Mouse (Mus musculus) right cerebral cortex, postnatal 14 days (tissue): ENCODE results near the gene Pms1.
"Not testable (repeated sequence)": the region's sequence is repeated elsewhere in the genome, so short reads cannot be mapped to it uniquely, and the experiment has no call there.

Experiments
- DNase-seq: peaks from one replicate; pipeline ENCODE4 v3.0.0; 2022

Gene Pms1

DNA sequence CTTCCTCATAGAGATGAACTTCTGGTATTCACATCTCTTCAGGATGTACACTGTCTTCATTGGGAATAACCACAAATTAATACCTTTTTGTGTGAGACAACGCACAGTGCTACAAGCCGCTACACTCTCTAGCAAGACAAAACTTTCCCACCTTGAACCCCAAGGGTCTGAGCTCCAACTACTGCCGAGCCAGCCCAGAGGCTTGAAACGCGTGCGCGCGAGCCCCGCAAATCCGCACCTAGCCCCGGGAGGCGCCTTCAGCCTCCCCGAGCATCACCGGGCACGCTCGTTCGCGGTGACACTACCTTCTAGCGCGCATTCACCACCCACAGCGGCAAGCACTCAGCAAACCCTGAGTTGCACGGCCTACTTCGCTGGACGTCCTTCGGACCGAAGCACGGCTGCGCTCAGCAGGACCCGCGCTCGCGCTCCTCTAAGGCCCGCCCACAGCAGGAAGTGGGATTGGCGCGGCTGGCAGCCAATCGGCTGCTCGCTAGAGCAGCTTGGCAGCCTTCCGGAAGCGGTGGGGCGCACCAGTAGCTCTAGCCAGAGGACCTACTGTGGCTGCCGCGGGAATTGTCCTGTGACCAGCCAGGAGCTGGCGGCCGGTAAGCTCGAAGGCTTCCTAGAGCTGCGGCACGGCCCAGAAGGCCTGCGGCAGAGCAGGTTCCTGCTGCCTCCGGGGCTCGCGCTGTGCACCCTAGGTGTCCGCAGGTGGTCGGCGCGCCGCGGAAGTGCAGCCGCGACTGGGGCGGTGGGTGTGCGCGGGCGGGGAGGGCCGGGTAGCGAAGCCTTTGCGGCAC is at the start of gene Pms1, which contains the start of the genes Ormdl1 and Gm28778:
Pms1 (minus strand) TSS at position 438 of the 803 bp plus-strand sequence.
Ormdl1 (plus strand) TSS at position 515 of the 803 bp plus-strand sequence.
Gm28778 (plus strand) TSS at position 531 of the 803 bp plus-strand sequence.
- DNase-seq, result peak; percentile 93

DNA sequence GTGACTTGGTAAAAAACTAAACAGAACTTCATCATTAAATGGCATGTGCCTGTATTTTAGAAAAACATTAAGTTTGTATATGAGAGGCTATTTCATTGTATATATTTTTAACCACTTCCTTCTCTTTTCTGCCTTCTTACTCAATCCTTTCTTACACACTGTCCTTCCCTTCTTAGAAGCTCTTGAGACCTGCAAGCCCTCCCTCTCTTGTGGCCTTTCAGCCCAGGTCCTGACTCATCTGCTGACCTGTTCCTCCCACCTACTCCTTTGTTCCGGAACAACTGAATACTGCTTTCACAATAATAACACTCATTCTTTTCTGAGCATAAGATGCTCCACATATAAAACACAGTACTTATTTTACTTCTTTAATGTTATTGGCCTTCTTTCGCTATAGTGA is 44.3 kb upstream of the Pms1 start:
- no peak for DNase-seq

DNA sequence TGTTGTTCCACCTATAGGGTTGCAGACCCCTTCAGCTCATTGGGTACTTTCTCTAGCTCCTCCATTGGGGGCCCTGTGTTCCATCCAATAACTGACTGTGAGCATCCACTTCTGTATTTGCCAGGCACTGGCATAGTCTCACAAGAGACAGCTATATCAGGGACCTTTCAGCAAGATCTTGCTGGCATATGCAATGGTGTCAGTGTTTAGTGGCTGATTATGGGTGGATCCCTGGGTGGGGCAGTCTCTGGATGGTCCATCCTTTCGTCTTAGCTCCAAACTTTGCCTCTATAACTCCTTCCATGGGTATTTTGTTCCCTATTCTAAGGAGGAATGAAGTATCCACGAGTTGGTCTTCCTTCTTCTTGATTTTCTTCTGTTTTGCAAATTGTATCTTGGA is 40.6 kb upstream of the Pms1 start:
- not testable (repeated sequence) for DNase-seq

DNA sequence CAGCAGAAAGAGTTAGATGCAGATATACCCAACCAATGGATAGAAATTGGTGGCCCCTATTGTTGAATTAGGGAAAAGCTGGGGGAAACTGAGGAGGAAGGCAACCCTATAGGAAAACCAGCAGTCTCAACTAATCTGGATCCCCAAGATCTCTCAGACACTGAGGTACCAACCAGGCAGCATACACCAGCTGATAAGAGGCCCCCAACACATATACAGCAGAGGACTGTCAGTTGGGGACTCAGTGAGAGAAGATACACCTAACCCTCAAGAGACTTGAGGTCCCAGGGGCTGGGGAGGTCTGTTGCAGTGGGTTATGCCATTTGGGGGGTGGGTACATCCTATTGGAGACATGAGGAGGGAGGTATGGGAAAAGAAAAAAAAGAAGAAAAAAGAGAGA is 38.6 kb upstream of the Pms1 start:
- DNase-seq, result no peak

DNA sequence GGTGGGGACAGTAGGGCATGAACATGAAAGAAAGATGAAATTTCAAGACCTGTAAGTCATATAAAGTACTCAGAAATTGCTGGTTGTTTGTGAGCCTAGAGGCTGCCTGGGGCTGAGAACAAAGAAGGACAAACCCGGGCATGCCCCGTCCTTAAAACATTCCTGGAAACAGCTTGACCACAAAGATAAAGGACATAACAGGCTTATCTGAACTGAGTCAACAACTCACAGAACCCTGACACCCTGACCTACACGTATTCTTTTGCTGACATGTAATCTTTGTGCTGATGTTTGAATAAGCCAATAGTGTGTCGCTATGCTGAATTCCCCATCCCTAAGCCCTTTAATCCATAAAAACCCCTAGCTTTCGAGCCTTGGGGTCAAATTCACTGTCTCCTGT is 36.7 kb upstream of the Pms1 start:
- not testable (repeated sequence) for DNase-seq

DNA sequence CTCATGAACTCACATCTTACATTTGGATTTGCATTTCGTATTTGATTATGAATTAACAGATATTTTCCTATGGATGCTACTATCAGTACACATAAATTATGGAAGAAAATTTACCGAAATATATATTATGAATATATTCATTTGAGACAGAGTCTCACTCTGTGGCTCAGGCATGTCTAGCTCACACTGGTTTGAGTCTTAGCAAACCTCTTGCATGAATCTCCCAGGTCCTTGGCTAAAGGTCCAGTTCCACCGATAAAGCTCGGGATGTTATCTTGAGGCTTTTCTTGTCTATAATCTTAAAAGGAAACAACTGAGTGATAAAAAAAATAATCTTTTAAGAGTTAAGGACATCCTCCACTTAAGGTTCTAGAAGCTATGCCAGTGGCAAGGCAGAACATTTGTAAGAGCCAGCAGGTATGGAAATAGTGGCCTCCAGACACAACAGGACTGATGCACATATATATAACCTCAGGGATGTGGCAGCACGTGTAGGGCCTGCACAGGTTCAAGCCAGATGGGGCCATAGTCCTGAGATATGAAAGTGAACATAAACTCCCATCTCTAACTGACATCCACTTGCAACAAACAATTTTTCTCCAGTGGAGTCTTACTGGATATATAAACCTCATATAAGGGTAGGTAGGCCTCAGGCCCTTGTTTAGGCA is 28.1 kb upstream of the Pms1 start:
- no peak for DNase-seq

DNA sequence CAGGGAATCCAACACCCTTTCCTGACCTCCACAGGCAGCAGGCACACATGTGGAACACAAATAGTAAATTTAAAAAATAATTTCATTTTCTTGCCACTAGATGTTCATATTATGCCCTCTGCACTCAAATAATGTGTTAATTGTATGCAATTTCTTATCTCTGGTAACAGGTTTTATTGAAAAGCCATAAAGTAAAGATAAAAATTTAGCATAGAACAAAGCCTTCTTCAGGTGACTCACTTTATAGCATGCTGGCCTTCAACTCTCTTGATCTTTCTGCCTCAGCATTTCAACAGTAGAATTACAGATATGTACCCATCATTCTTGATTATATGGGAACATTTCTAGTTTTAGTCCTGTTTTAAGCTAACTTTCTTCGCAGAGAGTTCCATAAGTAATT is 27.5 kb upstream of the Pms1 start:
- no peak for DNase-seq

DNA sequence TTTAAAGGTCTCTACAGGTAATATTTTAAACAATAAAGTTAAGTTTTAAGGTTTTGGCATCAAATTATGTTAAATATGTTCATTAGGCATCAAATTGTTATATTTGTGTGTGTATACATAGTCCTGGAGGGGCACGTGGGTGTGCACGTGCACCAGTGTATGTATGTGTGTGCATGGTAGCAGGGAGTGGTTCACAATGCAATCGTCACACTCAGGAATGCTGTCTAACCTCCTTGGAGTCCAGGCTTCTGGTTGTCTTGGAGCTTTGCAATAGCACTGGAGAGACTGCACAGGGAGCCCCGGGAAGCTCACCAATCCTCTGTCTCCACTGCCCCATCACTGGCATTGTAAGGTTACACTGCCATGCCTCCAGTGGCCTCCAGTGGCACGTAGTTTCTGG is 26.4 kb upstream of the Pms1 start:
- no peak for DNase-seq

DNA sequence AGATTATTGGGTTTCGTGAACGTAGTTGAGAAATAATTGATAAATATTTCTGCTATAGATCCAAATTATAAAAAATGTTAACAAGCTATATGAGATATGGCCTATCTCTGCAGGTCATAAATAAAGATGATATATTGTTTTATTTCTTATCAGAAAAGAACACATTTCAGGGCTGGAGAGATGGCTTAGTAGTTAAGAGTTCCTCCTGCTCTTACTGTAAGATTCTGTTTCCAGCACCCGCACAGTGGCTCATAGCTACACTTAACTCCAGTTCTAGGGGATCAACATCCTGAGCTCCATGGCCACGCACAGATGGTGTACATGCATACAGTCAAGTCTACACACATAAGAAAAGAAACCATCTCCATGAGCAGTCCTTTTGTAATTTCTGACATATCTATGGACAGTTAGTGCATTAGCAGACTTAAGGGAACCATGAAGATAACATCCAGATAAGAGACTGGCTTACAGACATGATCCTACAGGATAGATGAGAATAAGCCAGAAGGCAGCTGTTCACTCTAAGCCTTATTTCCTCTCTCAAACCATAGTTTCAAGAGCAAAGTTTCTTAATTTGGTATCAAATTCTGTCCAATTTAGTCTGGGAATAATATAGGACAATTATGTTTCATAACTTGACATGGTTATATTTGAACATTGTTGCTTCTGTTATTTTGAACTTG is 25.0 kb upstream of the Pms1 start:
- DNase-seq, result no peak

DNA sequence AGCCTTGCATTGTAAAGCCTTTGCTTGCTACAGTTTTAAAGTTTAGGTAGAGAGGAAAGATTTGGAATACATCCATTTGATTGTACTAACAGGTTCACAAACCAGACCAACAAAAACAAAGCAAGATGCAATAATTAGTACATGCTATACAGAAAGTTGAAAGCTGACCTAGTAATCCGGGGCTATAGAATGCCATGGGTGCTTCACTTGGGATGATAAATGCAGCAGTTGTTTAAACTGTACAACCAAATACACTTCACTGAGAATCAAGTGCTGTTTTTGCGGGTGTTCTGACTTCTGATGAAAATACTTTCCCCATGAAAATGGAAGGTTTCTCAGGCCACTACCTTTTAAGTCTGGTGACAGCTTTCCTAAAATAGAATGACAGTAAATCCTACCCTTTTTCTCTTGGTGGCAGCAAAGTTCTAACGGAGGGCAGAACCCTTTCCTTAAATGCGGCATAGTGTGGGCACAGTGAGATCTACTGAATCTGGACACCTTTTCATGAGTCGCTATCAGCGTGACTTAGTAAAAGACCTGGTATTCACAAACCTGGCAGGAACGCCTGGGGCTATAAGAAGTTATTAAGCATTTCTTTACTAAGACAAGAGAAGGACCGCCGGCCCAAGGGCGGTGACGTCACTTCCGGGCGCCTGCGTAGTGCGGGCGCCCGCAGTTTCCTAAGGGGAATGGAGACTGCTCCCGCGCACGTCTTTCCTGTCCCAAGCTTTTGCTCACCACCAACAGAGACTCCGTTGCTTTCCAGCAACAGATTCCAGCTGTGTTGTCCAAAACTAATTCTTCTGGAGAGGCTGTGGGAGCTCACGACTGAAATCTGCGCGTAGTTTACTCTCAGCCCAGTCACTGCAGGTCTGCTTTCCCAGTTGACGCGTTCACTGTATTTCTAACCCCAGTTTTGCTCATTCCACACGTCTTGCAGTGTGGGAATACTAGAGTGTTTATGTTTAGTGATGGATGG is 16.5 kb upstream of the Pms1 start, which contains the start of gene Osgepl1:
Osgepl1 (plus strand) TSS at position 636 of the 979 bp plus-strand sequence.
- DNase-seq, result peak; percentile 85

DNA sequence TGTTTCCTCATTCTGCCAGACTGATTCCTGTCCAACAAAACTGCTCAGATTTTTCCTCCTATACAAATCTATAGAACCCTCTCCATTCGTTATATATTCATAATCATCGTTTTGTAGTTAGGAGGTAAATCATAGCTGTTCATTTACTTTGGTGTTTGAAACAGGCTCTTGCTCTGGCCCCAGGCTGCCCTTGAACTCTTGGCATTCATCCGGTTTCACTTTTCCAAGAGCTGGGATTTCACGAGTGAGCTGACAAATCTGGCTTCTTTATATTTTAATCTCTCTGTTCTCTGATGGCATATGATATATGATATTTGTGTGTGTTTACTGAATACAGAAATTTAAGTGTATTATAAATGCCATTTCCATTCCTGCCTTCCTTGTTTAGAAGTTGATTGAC is 3.7 kb upstream of the Pms1 start:
- no peak for DNase-seq

DNA sequence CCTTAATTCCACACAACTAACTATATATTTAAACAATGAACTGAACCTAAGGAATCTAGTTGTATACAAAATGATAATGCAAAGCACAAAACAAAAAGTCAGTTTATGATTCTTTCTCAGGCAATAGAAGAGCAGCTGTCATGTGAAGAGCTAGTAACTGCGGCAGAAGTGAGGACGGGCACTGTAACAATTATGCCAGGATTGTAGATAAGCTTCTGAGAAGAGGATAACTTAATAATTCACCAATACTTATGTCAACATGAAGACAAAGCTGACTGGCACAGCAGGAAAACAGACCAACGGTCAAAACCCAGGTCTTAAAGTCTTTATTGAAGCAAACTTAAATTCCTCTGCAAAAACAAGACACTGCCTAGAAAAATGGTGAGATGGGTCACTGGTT is 5.6 kb downstream of the Pms1 start:
- DNase-seq, result no peak

DNA sequence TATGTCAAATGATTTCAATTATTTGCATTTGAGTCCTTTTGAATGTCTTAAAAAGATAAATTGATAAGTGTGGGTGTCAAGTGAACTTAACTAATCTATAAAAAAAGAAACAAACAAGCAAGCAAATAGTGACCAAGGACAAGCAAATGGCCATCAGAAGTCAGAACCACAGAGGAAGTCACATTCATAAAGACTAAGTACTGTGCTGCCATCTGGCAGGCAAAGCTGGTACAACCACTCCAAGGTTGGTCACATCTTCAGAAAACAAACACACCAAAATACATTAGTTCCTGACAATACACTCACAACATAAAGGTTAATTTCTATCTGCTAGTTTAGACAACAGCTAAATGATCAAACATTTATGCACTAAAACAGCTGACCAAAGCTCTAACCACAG is 24.2 kb downstream of the Pms1 start:
- peak; percentile 44 for DNase-seq

DNA sequence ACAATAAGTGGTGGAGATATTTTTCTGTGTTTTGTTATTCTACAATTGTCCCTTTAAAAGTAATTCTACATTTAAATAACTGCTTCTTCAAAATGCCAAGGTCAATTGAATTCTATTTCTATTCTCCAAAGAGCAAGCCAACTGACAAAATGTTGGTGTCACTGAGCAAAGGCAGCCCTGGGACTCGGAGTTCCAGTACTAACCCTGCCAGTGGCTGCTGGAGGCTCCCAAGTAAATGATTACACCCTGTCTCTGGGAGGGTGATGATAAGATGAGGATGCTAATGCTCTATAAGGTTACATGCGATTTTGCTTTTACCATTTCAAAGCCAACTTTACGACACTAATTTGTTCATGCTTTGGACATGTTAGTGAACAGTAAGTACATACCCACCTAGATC is 26.9 kb downstream of the Pms1 start:
- no peak for DNase-seq

DNA sequence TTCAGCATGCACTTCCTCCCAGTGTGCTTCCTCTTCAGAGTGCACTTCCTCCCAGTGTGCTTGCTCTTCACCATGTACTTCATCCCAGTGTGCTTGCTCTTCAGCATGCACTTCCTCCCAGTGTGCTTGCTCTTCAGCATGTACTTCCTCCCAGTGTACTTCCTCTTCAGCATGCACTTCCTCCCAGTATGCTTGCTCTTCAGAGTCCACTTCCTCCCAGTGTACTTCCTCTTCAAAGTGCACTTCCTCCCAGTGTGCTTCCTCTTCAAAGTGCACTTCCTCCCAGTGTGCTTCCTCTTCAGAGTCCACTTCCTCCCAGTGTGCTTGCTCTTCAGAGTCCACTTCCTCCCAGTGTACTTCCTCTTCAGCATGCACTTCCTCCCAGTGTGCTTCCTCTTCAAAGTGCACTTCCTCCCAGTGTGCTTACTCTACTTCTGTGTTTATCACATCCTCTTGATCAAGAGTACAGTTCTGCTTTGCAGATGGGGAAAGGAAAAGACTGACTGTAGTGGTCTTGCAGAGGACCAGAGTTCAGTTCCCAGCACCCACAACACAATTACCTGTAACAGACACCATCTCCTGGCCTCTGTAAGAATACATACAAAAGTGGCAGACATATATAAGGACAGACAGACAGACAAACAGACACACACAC is 31.7 kb downstream of the Pms1 start:
- DNase-seq, result not testable (repeated sequence)

DNA sequence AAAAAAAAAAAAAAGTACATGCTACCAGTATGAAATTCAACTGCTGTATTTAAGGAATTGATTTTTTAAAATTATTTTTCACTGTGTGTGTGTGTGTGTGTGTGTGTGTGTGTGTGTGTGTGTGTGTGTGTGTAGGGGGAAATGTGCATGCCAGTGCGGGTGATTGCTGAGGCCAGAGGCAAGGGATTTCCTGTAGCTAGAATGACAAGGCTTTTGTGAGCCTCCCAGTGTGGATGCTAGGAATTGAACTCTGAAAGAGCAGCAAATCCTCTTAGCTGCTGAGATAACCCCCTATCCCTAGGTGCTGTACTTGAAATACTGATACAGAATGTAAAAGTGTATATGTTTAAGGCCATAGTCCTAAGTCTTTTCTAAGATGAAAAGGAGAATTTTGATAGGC is 70.8 kb downstream of the Pms1 start:
- no peak for DNase-seq

DNA sequence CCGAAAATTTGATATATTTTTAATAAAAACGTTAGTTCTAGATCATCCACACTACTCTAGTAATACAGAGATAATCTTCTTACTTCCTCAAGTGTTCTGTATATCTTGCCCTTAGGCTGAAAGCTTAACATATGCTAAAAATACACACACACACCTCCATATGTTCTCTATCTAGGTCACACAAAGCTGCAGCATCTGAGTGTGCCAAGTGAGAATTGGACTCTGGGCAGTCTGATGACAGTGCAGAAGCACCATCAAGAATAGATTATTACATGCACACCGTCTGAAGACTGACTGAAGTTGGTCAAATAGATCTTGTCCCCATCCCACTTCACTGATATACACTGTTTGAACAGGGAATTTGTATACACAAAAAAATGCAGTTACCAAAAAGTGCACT is 71.2 kb downstream of the Pms1 start:
- no peak for DNase-seq

DNA sequence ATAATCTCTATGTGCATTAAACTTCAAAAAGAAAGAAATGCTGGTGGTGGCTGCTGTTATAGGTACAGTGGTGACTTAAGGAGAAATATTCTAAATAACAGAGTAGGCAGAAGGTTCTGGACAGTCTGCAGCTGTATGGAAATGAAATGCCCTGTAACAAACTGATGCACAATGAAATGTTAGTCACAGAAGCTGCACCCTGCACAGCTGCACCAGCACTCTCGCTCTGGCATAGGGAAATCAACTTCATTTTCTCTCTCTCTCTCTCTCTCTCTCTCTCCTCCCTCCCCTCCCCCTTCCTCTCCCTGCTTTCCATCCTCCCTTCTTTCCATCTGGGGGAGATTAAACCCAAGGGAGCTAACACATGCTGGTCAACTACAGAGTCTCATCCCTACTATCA is 72.0 kb downstream of the Pms1 start:
- DNase-seq, result no peak

DNA sequence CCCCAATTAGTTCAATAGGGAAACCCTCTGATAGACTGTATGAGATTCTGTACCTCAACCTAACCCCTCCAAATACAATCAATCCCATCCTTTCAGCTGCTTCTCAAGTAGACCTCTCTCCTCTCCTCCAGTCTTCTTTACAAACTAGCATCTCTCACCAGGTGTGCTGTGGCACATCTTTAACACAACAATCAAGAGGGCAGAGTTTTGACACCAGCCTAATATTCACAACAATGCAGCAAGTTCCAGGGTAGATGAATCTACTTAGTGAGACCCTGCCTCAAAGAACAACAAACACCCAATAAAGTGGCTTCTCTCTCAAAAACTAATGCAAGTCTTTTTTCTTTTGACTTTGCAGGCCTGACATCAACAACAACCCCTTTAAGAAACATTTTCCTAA is 86.7 kb downstream of the Pms1 start:
- DNase-seq, result no peak

DNA sequence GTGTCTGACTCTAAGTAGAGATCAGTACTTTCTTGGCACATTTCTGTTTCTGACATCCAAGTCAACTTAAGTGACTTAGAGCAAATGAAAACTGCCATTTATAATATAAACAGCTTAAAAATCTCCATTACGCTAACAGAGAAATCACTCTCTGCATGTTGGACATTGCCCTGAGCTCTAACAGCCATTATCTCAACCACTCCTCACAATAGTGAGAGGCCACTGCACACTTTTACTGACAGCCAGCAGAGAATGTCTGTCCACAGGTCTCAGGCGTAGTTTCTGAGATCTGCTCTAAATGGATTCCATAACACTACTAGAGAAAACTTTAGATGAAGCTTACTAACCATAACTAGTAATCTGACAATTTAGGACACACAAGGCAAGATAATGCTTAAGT is 92.9 kb downstream of the Pms1 start:
- no peak for DNase-seq

DNA sequence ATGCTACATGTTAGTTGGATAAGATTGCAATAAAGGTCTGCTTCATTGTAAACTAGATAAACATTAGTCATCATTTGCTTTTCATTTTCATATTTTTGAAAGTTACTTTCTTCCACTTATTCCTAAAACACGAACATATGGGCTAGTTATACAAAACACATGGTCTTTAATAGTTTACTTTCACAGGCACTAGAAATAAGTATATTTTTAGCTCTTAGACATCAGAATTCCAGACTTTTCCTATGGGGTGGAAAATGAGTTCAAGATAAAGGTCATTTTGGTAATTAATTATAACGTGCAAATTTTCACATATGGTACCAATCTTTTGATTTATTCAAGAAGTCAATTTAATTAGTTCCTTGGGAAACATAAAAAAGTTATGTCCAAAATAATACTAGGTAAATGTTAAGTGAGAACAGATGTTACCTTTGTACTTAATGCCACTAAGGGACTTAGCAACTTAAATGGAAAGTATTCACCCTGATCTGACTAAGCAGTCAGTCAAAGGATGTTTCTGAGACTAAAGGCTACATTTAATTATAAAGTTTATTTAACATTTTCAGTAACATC is 95.1 kb downstream of the Pms1 start:
- no peak for DNase-seq

DNA sequence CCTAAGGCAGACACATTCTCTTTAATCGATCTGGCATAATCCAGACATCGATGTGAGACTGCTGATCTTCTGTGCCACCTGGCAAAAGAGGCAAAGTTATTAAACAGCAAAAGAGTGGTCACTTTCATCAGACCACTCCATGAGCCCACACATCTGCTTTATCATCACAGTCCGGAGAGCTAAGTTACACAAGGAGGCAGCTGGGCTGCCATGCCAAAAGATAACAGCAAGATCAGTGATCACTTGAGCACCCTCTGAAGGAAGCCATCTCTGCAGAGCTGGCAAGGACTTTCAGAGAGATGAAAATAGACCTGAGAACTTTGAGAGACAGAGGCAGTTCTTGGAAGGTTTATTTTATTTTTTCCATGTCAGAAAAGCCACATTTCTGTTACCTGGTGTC is 102.3 kb downstream of the Pms1 start:
- no peak for DNase-seq
